Mouse (Mus musculus) heart, adult 18-20 months (tissue): ENCODE data around the gene Pld2. TPM values are rescaled to one million over a fixed set of nuclear protein-coding genes. Genes with fewer than 3 reads are reported as not detected.
"Not testable (repeated sequence)": the region's sequence is repeated elsewhere in the genome, so short reads cannot be mapped to it uniquely, and the experiment has no call there.

ENCODE experiments used
- DNase-seq, 2 experiments: peaks; one replicate each; pipeline ENCODE4 v3.0.0; 2021 to 2022; ENCODE audit warnings: mixed read lengths in 1 of 2
- total RNA-seq, 2 experiments: library from RNA; stranded (reverse); gene quantifications; 2 replicates each; pipeline ENCODE4 v1.2.3; 2021

The Pld2 gene
- total RNA-seq, 2 experiments from 2014 or later, result 5.9 to 6.1 TPM

GRCm38 (mm10) chr11:70525726-70526125 lies 14.1 kb upstream of the Pld2 start:
- no peak for DNase-seq

GRCm38 (mm10) chr11:70526211-70526610 lies 13.7 kb upstream of the Pld2 start:
- no peak for DNase-seq

- no peak for DNase-seq
These were observed 11.3 kb upstream of the Pld2 start for GRCm38 (mm10) chr11:70528610-70529009.

- not testable (repeated sequence) for DNase-seq
These were observed 8.8 kb upstream of the Pld2 start for GRCm38 (mm10) chr11:70531065-70531464.

GRCm38 (mm10) chr11:70532839-70533238 lies 7.0 kb upstream of the Pld2 start, which contains the start of gene Gm40193:
Gm40193 (minus strand) TSS chr11:70532939.
- no peak for DNase-seq

GRCm38 (mm10) chr11:70539423-70539822 lies 441 bp upstream of the Pld2 start:
- DNase-seq, result no peak

- DNase-seq, result no peak
These were observed 1.1 kb downstream of the Pld2 start for GRCm38 (mm10) chr11:70540928-70541327.

- no peak for DNase-seq
These were observed 1.6 kb downstream of the Pld2 start for GRCm38 (mm10) chr11:70541415-70541814.

- no peak for DNase-seq
These were observed 4.6 kb downstream of the Pld2 start for GRCm38 (mm10) chr11:70544496-70544895.

GRCm38 (mm10) chr11:70551526-70551925 lies 11.7 kb downstream of the Pld2 start:
- DNase-seq, result no peak

- DNase-seq, result no peak
These were observed 14.1 kb downstream of the Pld2 start for GRCm38 (mm10) chr11:70553940-70554339.

GRCm38 (mm10) chr11:70557545-70557944 lies 17.7 kb downstream of the Pld2 start:
- DNase-seq, result no peak

GRCm38 (mm10) chr11:70561937-70562286 lies 22.0 kb downstream of the Pld2 start:
- DNase-seq, result no peak

- peak; percentile 87 to 92 for DNase-seq
These were observed 22.6 kb downstream of the Pld2 start, which contains the start of gene Mink1 for GRCm38 (mm10) chr11:70562287-70562994. Mink1 (plus strand) TSS chr11:70562881.

- DNase-seq, result no peak
These were observed 23.2 kb downstream of the Pld2 start for GRCm38 (mm10) chr11:70562995-70563469.

- peak; percentile 40 to 60 for DNase-seq
These were observed 23.8 kb downstream of the Pld2 start for GRCm38 (mm10) chr11:70563470-70564275.

GRCm38 (mm10) chr11:70564276-70564873 lies 24.5 kb downstream of the Pld2 start:
- DNase-seq, result no peak

- no peak for DNase-seq
These were observed 26.7 kb downstream of the Pld2 start for GRCm38 (mm10) chr11:70566586-70566985.

GRCm38 (mm10) chr11:70570614-70571013 lies 30.8 kb downstream of the Pld2 start:
- DNase-seq, result not testable (repeated sequence)

GRCm38 (mm10) chr11:70571641-70572040 lies 31.8 kb downstream of the Pld2 start:
- DNase-seq, result no peak

- DNase-seq, result no peak
These were observed 32.6 kb downstream of the Pld2 start for GRCm38 (mm10) chr11:70572348-70572902.

GRCm38 (mm10) chr11:70573872-70574271 lies 34.0 kb downstream of the Pld2 start:
- DNase-seq, result no peak

- DNase-seq, result no peak
These were observed 37.3 kb downstream of the Pld2 start for GRCm38 (mm10) chr11:70577201-70577600.
